Mouse (Mus musculus): Measurements from ENCODE around the gene Timeless.
"Not testable (repeated sequence)": the region's sequence is repeated elsewhere in the genome, so short reads cannot be mapped to it uniquely, and the experiment has no call there.

The Timeless gene

GRCm38 (mm10) chr10:128214112-128214511 lies 17.8 kb upstream of the Timeless start:
- DNase-seq: not testable (repeated sequence)

- no peak for DNase-seq
These were observed 16.9 kb upstream of the Timeless start for GRCm38 (mm10) chr10:128214981-128215380.

DNA sequence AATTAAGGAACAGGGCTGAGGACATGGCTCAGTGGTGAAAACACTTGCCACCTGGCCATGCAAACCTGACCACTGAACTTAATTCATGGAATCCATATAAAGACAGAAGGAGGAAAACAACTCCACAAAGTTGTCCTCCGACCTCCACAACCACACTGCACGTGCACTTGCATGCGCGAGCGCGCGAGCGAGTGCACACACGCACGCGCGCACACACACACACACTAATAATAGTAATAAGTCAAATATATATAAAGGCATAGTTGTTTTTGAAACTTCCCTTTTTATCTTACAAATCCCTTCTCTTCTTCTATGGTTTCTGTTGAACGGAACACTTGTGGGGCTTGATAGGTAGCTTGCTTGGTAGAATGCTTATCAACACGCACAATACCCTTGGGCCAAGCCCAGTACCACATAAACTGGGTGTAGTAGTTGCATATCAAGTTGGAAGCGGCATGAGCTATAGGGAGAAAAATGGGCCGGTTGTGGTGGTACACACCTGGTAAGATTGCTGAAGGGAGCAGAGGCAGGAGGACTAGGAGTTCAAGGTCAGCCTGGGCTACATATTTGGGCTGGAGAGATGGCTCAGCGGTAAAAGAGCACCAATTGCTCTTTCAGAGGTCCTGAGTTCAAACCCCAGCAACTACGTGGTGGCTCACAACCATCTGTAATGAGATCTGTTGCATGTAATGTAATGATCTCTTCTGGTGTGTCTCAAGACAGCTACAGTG lies 13.3 kb upstream of the Timeless start:
- no peak for DNase-seq

DNA sequence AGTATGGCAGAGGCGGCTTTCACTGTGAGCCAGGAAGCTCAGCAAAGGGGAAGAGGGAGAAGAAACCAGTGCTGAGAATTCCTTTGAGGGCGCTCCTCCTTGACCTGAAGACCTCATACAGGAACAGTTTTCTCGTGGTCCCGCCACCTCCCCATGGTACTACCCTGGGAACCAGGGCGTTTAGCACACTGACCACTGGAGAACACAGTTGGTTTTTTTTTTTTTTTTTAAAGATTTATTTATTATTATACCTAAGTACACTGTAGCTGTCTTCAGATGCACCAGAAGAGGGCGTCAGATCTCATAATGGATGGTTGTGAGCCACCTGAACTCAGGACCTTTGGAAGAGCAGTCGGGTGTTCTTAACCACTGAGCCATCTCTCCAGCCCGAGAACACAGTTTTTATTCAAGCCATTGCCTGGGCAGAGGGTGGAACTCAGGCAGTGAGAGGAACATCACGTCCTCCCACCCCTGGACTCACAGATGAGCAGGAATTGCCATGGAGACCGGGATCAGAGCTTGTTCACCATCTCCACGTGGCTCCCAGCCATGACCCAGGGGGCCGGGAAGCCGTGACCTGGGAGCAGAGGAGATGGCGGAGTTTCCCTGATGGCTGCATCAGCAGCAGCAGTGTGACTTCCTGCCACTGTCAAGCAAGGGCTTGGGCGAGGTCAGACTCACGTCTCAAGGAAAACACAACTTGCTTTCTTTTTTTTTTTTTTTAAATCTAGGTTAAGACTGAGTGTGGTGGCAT lies 10.2 kb upstream of the Timeless start:
- DNase-seq: no peak

DNA sequence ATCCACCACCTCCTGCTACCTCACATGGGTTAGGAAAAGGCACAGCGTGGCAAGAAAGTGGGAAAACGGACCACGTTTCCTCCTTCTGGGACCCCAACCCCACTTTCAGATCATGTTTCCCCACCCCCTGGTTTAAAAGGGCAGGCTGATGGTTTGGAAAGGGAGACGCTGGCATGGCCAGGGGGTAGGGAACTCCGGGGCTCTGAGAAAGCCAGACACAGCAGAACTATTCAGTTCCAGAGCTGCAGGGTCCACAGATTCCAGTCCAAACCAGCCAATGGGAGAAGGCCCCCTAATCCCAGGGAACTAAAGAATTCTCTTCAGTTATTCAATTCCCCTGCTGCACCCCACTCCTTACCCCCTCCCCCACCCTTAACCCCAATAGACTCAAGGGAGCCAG lies 6.8 kb upstream of the Timeless start:
- DNase-seq: no peak

GRCm38 (mm10) chr10:128225538-128225937 lies 6.3 kb upstream of the Timeless start, which contains the start of gene Mip:
TSS of gene Mip (plus strand) at chr10:128225838.
- no peak for DNase-seq

GRCm38 (mm10) chr10:128227592-128227991 lies 4.3 kb upstream of the Timeless start:
- no peak for DNase-seq

DNA sequence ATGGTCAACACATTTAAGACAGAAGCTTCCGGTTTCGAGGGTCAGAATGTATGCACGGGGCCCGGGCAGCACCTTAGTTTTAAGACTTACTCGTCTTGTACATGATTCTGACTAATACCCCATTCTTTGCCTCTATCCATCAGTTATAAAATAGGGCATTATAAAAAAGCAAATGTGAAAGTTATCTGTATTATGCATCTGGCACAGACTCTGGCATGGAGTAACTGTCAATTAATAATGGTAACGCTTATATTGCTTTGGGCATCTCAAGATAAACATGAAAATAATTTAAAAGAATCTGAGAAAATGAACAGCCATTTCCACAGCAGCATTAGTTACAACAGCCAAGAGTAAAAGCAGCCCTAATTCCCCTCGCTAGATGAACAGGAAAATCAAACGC lies 3.9 kb upstream of the Timeless start:
- no peak for DNase-seq

- no peak for DNase-seq
These were observed 1.3 kb upstream of the Timeless start for GRCm38 (mm10) chr10:128230582-128230981.

DNA sequence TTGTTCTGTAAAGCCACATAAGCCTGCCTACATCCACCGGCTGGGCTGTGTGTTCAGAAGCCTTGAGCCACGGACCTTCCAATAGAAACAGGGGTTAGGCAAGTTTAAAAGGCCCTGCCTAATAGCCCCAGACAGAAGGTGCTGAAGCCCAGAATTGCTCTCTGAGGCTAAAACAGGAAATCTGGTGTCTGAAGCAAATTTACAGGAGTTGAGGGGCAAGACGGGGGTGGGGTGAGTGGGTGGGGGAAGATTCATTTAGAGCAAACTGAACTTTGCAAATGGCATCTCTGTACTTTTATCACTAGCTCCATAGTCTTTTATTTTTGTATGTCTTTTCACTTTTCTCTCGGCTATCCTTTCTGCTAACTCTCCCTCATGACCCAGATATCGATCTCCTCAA lies 719 bp upstream of the Timeless start:
- DNase-seq: no peak

DNA sequence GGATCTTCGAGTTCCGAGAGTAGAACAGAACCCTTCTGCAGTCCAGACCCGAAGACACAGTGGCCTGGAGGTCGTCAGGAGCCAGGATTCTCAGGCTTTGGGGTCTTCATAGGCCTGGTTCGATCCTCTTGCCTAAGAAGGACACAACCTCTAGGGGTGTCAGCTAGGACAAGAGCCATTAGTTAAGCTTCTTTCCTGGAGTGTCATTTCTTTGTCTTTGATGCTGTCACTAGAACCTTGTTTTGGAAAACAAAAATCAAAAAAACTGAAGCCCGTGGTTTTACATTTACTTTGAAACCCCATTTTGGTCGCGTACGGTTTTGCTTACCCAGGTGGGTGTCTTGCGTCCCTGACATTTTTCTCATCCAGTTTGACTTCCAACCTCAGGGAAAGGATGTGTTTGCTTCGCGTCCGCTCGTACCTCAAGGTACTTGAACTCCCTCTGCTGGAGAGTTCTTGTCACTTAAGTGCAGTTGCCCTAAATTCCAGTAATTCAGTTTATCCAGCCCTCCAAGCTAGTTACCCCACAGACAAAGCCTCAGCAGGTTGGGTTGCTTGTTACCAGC lies 638 bp downstream of the Timeless start:
- peak; percentile 71 for DNase-seq

DNA sequence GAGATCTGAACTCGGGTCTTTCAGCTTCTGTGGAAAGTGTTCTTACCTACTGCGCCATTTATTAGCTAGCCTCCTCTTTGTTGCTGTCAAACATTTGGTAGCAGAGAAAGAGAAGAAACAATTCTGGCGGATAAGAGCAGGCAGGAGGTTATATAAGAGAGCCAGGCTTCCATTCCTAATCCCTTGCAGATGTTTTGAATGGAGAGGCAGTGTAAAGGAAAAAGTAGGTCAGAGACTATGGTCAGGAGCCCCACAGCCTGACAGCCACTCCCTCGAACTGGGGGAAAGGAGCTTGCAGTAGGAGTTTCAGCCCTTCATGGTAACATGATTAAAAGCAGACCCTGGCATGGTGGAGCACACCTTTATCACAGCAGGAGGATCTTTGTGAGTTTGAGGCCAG lies 4.5 kb downstream of the Timeless start:
- DNase-seq: no peak

- DNase-seq: peak; percentile 21
These were observed 6.1 kb downstream of the Timeless start for GRCm38 (mm10) chr10:128237807-128238480.

- no peak for DNase-seq
These were observed 7.3 kb downstream of the Timeless start for GRCm38 (mm10) chr10:128239140-128239539.

DNA sequence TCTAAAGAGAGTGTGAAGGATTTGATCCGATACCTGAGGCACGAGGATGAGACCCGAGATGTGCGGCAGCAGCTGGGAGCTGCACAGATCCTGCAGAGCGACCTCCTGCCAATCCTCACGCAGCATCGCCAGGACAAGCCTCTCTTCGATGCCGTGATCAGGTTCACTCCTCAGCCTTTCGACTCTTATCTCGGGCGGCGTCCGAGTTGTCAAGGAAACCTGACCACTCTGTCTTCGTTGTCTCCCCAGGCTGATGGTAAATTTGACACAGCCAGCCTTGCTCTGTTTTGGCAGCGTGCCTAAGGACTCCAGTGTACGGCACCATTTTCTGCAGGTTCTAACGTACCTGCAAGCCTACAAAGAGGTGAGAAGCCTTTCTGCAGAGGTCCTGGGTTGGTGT lies 8.3 kb downstream of the Timeless start:
- no peak for DNase-seq

DNA sequence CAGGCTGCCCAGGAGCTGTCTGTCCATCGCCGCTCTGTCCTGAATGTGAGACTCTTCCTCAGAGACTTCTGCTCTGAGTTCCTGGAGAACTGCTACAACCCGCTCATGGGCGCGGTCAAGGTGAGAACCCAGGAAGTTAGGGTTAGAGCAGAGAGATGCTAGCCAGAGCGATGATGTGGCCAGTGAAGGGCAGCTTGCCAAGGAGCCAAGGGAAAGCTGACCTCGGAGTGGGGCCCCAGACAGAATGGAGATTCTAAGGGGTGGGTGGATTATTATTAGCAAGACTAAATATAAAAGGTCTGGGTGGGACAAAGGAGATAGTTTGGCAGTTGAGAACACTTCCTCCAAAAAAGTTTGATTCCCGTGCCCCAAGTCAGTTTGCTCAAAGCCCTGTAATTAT lies 11.4 kb downstream of the Timeless start:
- no peak for DNase-seq

GRCm38 (mm10) chr10:128244121-128244520 lies 12.3 kb downstream of the Timeless start:
- DNase-seq: no peak

- DNase-seq: no peak
These were observed 15.3 kb downstream of the Timeless start for GRCm38 (mm10) chr10:128247020-128247732.

DNA sequence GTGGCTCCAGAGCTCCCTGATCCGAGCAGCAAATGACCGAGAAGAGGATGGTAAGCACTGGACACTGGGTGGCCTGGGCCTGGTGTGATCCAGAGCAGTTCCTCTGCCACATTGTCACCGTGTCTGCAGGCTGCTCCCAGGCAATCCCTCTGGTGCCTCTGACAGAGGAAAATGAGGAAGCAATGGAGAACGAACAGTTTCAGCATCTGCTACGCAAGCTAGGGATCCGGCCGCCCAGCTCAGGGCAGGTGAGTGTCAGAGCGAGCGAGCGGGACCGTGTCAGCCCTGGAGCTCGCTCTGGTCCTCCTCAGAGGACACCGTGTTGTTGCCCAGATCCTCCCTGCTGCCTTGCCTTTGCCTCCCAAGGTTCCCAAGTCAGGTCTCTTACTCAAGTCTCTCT lies 18.7 kb downstream of the Timeless start:
- DNase-seq: no peak

- no peak for DNase-seq
These were observed 21.9 kb downstream of the Timeless start, which contains the start of gene Apon for GRCm38 (mm10) chr10:128253677-128254255. TSS of gene Apon (plus strand) at chr10:128254096.

GRCm38 (mm10) chr10:128255925-128256324 lies 24.1 kb downstream of the Timeless start:
- no peak for DNase-seq

GRCm38 (mm10) chr10:128256328-128256727 lies 24.5 kb downstream of the Timeless start:
- no peak for DNase-seq
